Mouse (Mus musculus) kidney, embryonic 15.5 days (tissue): Measurements from ENCODE around the gene Ksr2. TPM values are rescaled to one million over a fixed set of nuclear protein-coding genes. Genes with fewer than 3 reads are reported as not detected.
"Not testable (repeated sequence)": the region's sequence is repeated elsewhere in the genome, so short reads cannot be mapped to it uniquely, and the experiment has no call there.

Source experiments
- ATAC-seq: fragments of 200-750 bp; cut with Nextera tagmentation; replicated peaks from 2 replicates; pipeline ENCODE4 v1.8.0; 2017; ENCODE audit warnings: moderate TSS enrichment; ENCODE audit not compliant: low FRiP score
- H3K27ac ChIP-seq: fragments of 300-500 bp; sonication (generic); 2 replicates; pipeline ENCODE4 v1.5.1; 2015; ENCODE audit warnings: mild to moderate bottlenecking, inconsistent platforms
- H3K27me3 ChIP-seq: fragments of 300-500 bp; sonication (generic); 2 replicates; pipeline ENCODE4 v1.6.1; 2015; ENCODE audit warnings: inconsistent platforms
- H3K36me3 ChIP-seq: fragments of 300-500 bp; sonication (generic); 2 replicates; pipeline ENCODE4 v1.6.1; 2015; ENCODE audit warnings: inconsistent platforms
- H3K4me1 ChIP-seq: fragments of 300-500 bp; sonication (generic); 2 replicates; pipeline ENCODE4 v1.6.1; 2015; ENCODE audit warnings: inconsistent platforms
- H3K4me2 ChIP-seq: fragments of 300-500 bp; sonication (generic); 2 replicates; pipeline ENCODE4 v1.6.1; 2015; ENCODE audit warnings: moderate library complexity, mild to moderate bottlenecking, inconsistent platforms
- H3K4me3 ChIP-seq: fragments of 300-500 bp; sonication (generic); replicated peaks from 2 replicates; pipeline ENCODE4 v1.5.1; 2015; ENCODE audit warnings: mild to moderate bottlenecking, inconsistent platforms
- H3K9ac ChIP-seq: fragments of 300-500 bp; sonication (generic); 2 replicates; pipeline ENCODE4 v1.6.1; 2015; ENCODE audit warnings: mild to moderate bottlenecking, inconsistent platforms
- H3K9me3 ChIP-seq: fragments of 300-500 bp; sonication (generic); replicated peaks from 2 replicates; pipeline ENCODE4 v1.6.1; 2016; ENCODE audit warnings: inconsistent platforms
- WGBS: fragments of 180-500 bp; shearing (Covaris S2); methylation state at CpG from one replicate; pipeline ENCODE4 v1.1.7; 2015; ENCODE audit warnings: mixed read lengths; 5-methylcytosine and 5-hydroxymethylcytosine counted together
- polyA plus RNA-seq: library from polyadenylated mRNA; unstranded; fragments of >200 nt; fragmentation: Nextera tagmentation; extraction: Ambion mirVana; gene quantifications from 2 replicates; pipeline ENCODE4 v1.2.1, GENCODE M21; 2015

The Ksr2 gene
- polyA plus RNA-seq, 1 experiment from 2014 or later = 0.73 TPM

- peak; percentile 30 for ATAC-seq
- peaks cover 34% of the 10 kb centered on the region for H3K36me3 ChIP-seq
- peaks cover 20% of the 10 kb centered on the region for H3K9me3 ChIP-seq
- H3K4me2 ChIP-seq = peak overlapping the region; percentile 79
- H3K4me1 ChIP-seq = peaks cover 17% of the 10 kb centered on the region
- peak overlapping the region; percentile 93 for H3K4me3 ChIP-seq
- 10% methylated on average over 16 of the region's 16 CpGs for WGBS
- peak overlapping the region; percentile 86 for H3K27ac ChIP-seq
- peak overlapping the region; percentile 91 for H3K9ac ChIP-seq
- H3K27me3 ChIP-seq = no peaks in the 10 kb centered on the region
Measured at GRCm38 (mm10) chr5:117388296-117388751, 25.5 kb upstream of the Ksr2 start.

- Histone ChIP-seq H3K36me3 (peaks cover 30% of the 10 kb centered on the region), H3K27me3 (no peaks in the 10 kb centered on the region), H3K27ac (peak within 1 kb of the TSS; percentile 86), H3K4me1 (peaks cover 17% of the 10 kb centered on the region), H3K4me3 (peak within 1 kb of the TSS; percentile 93), H3K9me3 (peaks cover 21% of the 10 kb centered on the region), H3K9ac (peak within 1 kb of the TSS; percentile 91), H3K4me2 (peak within 1 kb of the TSS; percentile 79)
- WGBS = under 1% methylated on average over 44 of the region's 44 CpGs
- ATAC-seq = peak; percentile 96
Measured at GRCm38 (mm10) chr5:117388877-117389276, 24.9 kb upstream of the Ksr2 start, which contains the start of gene Rfc5. Gene Rfc5 (minus strand): TSS chr5:117389047.

GRCm38 (mm10) chr5:117390895-117391294 is 22.9 kb upstream of the Ksr2 start:
- Histone ChIP-seq H3K36me3 (peaks cover 9% of the 10 kb centered on the region), H3K4me3 (no peak overlapping the region), H3K9ac (no peak overlapping the region), H3K27ac (no peak overlapping the region), H3K4me2 (no peak overlapping the region), H3K4me1 (peaks cover 17% of the 10 kb centered on the region), H3K9me3 (peaks cover 21% of the 10 kb centered on the region), H3K27me3 (no peaks in the 10 kb centered on the region)
- WGBS = 79% methylated on average over 1 of the region's 1 CpGs
- no peak for ATAC-seq

GRCm38 (mm10) chr5:117395834-117396233 is 18.0 kb upstream of the Ksr2 start:
- peaks cover 21% of the 10 kb centered on the region for H3K9me3 ChIP-seq
- H3K36me3 ChIP-seq = no peaks in the 10 kb centered on the region
- H3K27ac ChIP-seq = no peak overlapping the region
- H3K9ac ChIP-seq = no peak overlapping the region
- ATAC-seq = no peak
- H3K4me3 ChIP-seq = no peak overlapping the region
- H3K4me1 ChIP-seq = 0 out of 2 replicates have a peak, but pooled peaks cover 4% of the 10 kb centered on the region
- H3K4me2 ChIP-seq = no peak overlapping the region
- 85% methylated on average over 5 of the region's 5 CpGs for WGBS
- H3K27me3 ChIP-seq = no peaks in the 10 kb centered on the region

GRCm38 (mm10) chr5:117396596-117397014 is 17.2 kb upstream of the Ksr2 start:
- no peak overlapping the region for H3K27ac ChIP-seq
- H3K9me3 ChIP-seq = peaks cover 14% of the 10 kb centered on the region
- 0 out of 2 replicates have a peak, but pooled peaks cover 4% of the 10 kb centered on the region for H3K4me1 ChIP-seq
- H3K4me2 ChIP-seq = no peak overlapping the region
- 69% methylated on average over 6 of the region's 6 CpGs for WGBS
- H3K4me3 ChIP-seq = no peak overlapping the region
- ATAC-seq = no peak
- H3K9ac ChIP-seq = no peak overlapping the region
- no peaks in the 10 kb centered on the region for H3K36me3 ChIP-seq
- H3K27me3 ChIP-seq = no peaks in the 10 kb centered on the region

GRCm38 (mm10) chr5:117397371-117397770 is 16.4 kb upstream of the Ksr2 start:
- Histone ChIP-seq H3K27me3 (no peaks in the 10 kb centered on the region), H3K9me3 (peaks cover 7% of the 10 kb centered on the region; the same call in 1 of the 2 replicates), H3K4me2 (no peak overlapping the region), H3K9ac (no peak overlapping the region), H3K36me3 (no peaks in the 10 kb centered on the region), H3K4me1 (0 out of 2 replicates have a peak, but pooled peaks cover 4% of the 10 kb centered on the region), H3K27ac (no peak overlapping the region), H3K4me3 (no peak overlapping the region)
- ATAC-seq = no peak
- WGBS = 79% methylated on average over 6 of the region's 6 CpGs

- WGBS = 30% methylated on average over 4 of the region's 5 CpGs
- Histone ChIP-seq H3K27ac (no peak overlapping the region), H3K9me3 (0 out of 2 replicates have a peak, but pooled peaks cover 2% of the 10 kb centered on the region), H3K4me1 (0 out of 2 replicates have a peak, but pooled peaks cover 4% of the 10 kb centered on the region), H3K27me3 (no peaks in the 10 kb centered on the region), H3K4me3 (no peak overlapping the region), H3K4me2 (no peak overlapping the region), H3K36me3 (no peaks in the 10 kb centered on the region), H3K9ac (no peak overlapping the region; the same call in 1 of the 2 replicates)
- ATAC-seq = no peak
Measured at GRCm38 (mm10) chr5:117398007-117398550, 15.7 kb upstream of the Ksr2 start.

- Histone ChIP-seq H3K27me3 (no peaks in the 10 kb centered on the region), H3K4me2 (no peak overlapping the region), H3K4me1 (0 out of 2 replicates have a peak, but pooled peaks cover 4% of the 10 kb centered on the region), H3K9ac (no peak overlapping the region), H3K4me3 (no peak overlapping the region), H3K27ac (no peak overlapping the region), H3K36me3 (no peaks in the 10 kb centered on the region), H3K9me3 (no peaks in the 10 kb centered on the region)
- WGBS = 77% methylated on average over 9 of the region's 9 CpGs
- ATAC-seq = no peak
Measured at GRCm38 (mm10) chr5:117399281-117399680, 14.5 kb upstream of the Ksr2 start.

- Histone ChIP-seq H3K4me3 (no peak overlapping the region), H3K4me1 (no peaks in the 10 kb centered on the region), H3K9ac (no peak overlapping the region), H3K36me3 (no peaks in the 10 kb centered on the region), H3K9me3 (no peaks in the 10 kb centered on the region), H3K27ac (no peak overlapping the region), H3K27me3 (no peaks in the 10 kb centered on the region), H3K4me2 (no peak overlapping the region)
- WGBS = 81% methylated on average over 8 of the region's 8 CpGs
- ATAC-seq = no peak
Measured at GRCm38 (mm10) chr5:117403609-117404008, 10.2 kb upstream of the Ksr2 start.

GRCm38 (mm10) chr5:117404671-117405070 is 9.1 kb upstream of the Ksr2 start:
- 59% methylated on average over 2 of the region's 2 CpGs for WGBS
- H3K36me3 ChIP-seq, H3K9me3 ChIP-seq, H3K4me3 ChIP-seq, H3K4me2 ChIP-seq, H3K4me1 ChIP-seq, H3K9ac ChIP-seq, H3K27ac ChIP-seq, ATAC-seq, H3K27me3 ChIP-seq: not testable (repeated sequence)

GRCm38 (mm10) chr5:117408216-117408615 is 5.6 kb upstream of the Ksr2 start:
- Histone ChIP-seq H3K27ac (no peak overlapping the region), H3K4me3 (no peak overlapping the region), H3K4me2 (no peak overlapping the region), H3K9me3 (no peaks in the 10 kb centered on the region), H3K36me3 (no peaks in the 10 kb centered on the region), H3K27me3 (peaks cover 21% of the 10 kb centered on the region), H3K4me1 (peaks cover 8% of the 10 kb centered on the region; the same call in 1 of the 2 replicates), H3K9ac (no peak overlapping the region)
- ATAC-seq = no peak
- WGBS = 49% methylated on average over 4 of the region's 4 CpGs

- no peak for ATAC-seq
- Histone ChIP-seq H3K27ac (no peak overlapping the region), H3K4me2 (no peak overlapping the region), H3K9ac (no peak overlapping the region), H3K27me3 (peaks cover 32% of the 10 kb centered on the region), H3K36me3 (no peaks in the 10 kb centered on the region), H3K4me1 (peaks cover 18% of the 10 kb centered on the region), H3K4me3 (no peak overlapping the region), H3K9me3 (no peaks in the 10 kb centered on the region)
- WGBS = 67% methylated on average over 6 of the region's 6 CpGs
Measured at GRCm38 (mm10) chr5:117409369-117409768, 4.4 kb upstream of the Ksr2 start.
